Mouse (Mus musculus) frontal cortex, adult 2 months (tissue): ENCODE data around the gene Tspan13. TPM values are rescaled to one million over a fixed set of nuclear protein-coding genes. Genes with fewer than 3 reads are reported as not detected.

Source experiments
- DNase-seq, 2 experiments: peaks; one replicate each; pipeline ENCODE4 v3.0.0; 2022; ENCODE audit warnings: low spot score in 1 of 2; ENCODE audit errors: extremely low spot score in 1 of 2
- polyA plus RNA-seq: library from polyadenylated mRNA; depleted of rRNA; stranded (reverse); fragments of >200 nt; gene quantifications from 2 replicates; pipeline ENCODE4 v1.2.3, GENCODE M21; 2012

The Tspan13 gene
- polyA plus RNA-seq, 1 experiment = 158 TPM

GRCm38 (mm10) chr12:36035501-36035900 is 6.8 kb downstream of the Tspan13 start:
- no peak for DNase-seq

- no peak for DNase-seq
Observed at GRCm38 (mm10) chr12:36032419-36032818, 9.9 kb downstream of the Tspan13 start.

- DNase-seq = no peak
Observed at GRCm38 (mm10) chr12:36030660-36031363, 11.5 kb downstream of the Tspan13 start.

- DNase-seq = no peak
Observed at GRCm38 (mm10) chr12:36029687-36030086, 12.6 kb downstream of the Tspan13 start.

GRCm38 (mm10) chr12:36028968-36029645 is 13.2 kb downstream of the Tspan13 start:
- DNase-seq = peak in 1 of 2 experiments; percentile 67

- DNase-seq = peak in 1 of 2 experiments; percentile 68
Observed at GRCm38 (mm10) chr12:36027171-36027570, 15.1 kb downstream of the Tspan13 start.

- no peak for DNase-seq
Observed at GRCm38 (mm10) chr12:36026126-36026525, 16.2 kb downstream of the Tspan13 start.

- DNase-seq = no peak
Observed at GRCm38 (mm10) chr12:36020710-36021109, 21.6 kb downstream of the Tspan13 start.

- no peak for DNase-seq
Observed at GRCm38 (mm10) chr12:36020081-36020480, 22.2 kb downstream of the Tspan13 start.

- no peak for DNase-seq
Observed at GRCm38 (mm10) chr12:36019572-36019971, 22.7 kb downstream of the Tspan13 start.

- DNase-seq = no peak
Observed at GRCm38 (mm10) chr12:36017791-36018190, 24.5 kb downstream of the Tspan13 start.

GRCm38 (mm10) chr12:36013216-36013910 is 28.9 kb downstream of the Tspan13 start:
- DNase-seq = no peak

GRCm38 (mm10) chr12:36008364-36009047 is 33.8 kb downstream of the Tspan13 start:
- DNase-seq = no peak

- DNase-seq = no peak
Observed at GRCm38 (mm10) chr12:36007581-36007980, 34.7 kb downstream of the Tspan13 start.

GRCm38 (mm10) chr12:36004714-36005113 is 37.6 kb downstream of the Tspan13 start:
- no peak for DNase-seq

- DNase-seq = peak in 1 of 2 experiments; percentile 68
Observed at GRCm38 (mm10) chr12:35995799-35996198, 46.5 kb downstream of the Tspan13 start.

GRCm38 (mm10) chr12:35994098-35994497 is 48.2 kb downstream of the Tspan13 start:
- no peak for DNase-seq

- DNase-seq = no peak
Observed at GRCm38 (mm10) chr12:35993583-35993982, 48.7 kb downstream of the Tspan13 start.

- DNase-seq = no peak
Observed at GRCm38 (mm10) chr12:35992711-35993110, 49.6 kb downstream of the Tspan13 start, which contains the start of gene Agr2. Gene Agr2, plus strand, starts transcription at chr12:35992907.

- no peak for DNase-seq
Observed at GRCm38 (mm10) chr12:35984743-35985142, 57.6 kb downstream of the Tspan13 start.

GRCm38 (mm10) chr12:35983472-35983871 is 58.8 kb downstream of the Tspan13 start:
- no peak for DNase-seq
